Mouse (Mus musculus): ENCODE results near the gene Slc5a1.
A peak's percentile ranks its signal among the peaks of the same experiment; 100 is the strongest.

The Slc5a1 gene

DNA sequence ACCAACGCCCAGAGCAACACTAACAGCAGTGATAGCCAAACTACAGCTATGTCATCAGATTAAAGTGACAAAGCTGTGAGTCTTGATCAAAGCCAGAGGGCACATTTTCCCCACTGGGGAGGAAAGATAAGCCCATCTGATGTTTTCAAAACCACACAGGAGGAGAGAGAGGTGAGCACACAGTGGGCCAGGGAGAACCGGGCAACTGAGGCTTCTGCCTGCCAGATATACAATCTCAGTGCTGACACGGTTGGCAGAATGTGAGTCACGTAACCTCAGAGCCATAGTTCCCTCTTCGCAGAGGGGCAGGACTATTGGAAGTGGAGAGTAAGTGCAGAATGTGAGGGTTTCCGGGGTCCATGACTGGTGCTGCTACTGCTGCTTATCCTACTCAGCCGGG, 89.5 kb downstream of the Slc5a1 start:
- DNase-seq = no peak

DNA sequence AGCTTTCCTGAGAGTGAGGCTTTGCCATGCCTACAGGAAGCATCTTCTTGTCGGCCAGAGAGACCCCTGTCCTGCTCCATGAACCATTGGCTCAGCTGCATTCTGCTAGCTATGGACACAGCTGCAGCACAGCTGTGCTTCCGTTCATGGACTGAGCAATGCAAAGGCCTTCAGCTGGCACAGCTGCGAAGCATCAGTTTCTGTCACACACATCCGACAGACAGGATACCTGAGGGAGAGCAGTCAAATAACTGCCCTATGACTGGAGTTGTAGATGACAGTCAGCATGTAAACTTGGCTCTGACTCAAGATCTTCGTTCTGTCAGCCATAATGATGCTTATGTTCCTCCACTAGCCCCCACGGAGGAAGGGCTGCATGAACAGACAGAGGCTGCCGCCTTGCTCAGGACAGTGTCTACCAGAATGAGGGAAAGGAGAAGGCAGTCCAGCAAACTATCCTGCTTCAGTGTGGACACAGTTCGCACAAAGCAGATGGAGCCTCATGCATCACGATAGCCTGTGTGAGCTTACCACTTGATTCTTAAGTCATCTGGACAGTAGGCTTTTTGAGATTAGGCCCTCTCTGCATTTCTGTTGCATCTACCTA, 91.3 kb downstream of the Slc5a1 start:
- no peak for DNase-seq

DNA sequence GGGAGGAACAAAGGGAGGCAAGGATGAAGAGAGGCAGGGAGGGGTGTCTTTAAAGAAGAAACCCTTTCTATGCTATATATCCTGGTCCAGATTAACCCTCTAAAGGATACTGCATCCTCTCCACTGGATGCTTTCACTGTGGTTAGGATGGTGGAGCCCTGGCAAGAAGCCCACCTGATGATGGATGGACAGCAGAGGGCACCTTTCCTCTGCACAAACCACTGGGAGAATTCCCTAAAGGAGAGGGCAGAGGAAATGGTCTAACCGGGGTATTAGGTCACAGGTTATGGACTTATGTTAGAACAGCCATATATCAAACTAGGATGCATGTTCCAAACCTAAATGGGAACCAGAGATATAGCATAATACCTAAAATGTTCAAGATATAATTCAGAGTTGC, 96.1 kb downstream of the Slc5a1 start:
- peak in 1 of 2 experiments; percentile 29 for DNase-seq

DNA sequence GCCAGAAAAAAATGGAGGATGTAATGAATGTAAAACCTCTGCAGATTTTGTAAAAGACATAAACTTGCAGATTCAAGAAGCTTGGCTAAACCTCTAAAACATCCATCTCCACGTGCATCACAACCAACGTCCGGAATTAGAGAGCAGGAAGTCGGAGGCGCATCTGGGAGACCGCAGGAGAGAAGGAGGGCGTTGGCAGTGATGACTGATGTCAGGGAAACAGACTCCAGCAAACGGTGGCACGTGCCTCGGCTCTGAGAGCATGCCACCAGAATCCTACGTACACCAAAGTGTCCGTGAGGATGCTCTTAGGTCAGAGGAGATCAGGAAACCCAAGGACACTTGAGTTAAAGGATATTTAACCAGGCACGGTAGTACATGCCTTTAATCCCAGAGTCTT, 97.7 kb downstream of the Slc5a1 start:
- DNase-seq = no peak

DNA sequence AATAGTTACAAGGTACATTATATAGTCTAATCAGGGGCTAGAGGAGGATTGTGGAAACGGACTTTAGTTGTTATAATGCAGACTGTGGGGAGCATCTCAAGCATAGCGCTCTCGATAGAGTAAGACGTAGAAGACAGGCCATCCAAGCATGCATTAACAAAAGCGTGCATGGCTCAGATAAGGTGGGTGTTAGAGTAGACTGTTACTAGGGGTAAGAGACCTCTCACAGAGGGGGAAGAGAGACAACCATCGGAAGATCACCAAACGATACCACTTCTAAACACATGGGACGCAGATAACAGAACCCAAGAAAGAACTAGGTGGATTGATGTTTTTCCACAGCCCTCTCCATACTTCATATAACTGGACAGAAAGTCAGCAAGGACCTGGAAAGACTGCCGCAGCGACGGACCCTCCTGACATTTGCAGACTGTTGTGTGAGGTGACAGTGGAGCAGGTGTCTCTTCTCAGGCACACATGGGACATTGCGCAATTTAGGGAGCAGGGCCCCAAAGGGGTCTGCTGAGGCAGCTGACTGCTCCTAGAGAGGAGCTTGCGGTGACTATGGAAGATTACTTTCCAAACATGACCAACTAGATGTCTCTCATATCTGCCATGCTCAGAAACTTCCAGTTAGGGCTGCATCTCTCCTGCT, 98.6 kb downstream of the Slc5a1 start:
- DNase-seq = no peak

- no peak for DNase-seq
Measured at GRCm38 (mm10) chr5:33203171-33203565, 99.1 kb downstream of the Slc5a1 start.

DNA sequence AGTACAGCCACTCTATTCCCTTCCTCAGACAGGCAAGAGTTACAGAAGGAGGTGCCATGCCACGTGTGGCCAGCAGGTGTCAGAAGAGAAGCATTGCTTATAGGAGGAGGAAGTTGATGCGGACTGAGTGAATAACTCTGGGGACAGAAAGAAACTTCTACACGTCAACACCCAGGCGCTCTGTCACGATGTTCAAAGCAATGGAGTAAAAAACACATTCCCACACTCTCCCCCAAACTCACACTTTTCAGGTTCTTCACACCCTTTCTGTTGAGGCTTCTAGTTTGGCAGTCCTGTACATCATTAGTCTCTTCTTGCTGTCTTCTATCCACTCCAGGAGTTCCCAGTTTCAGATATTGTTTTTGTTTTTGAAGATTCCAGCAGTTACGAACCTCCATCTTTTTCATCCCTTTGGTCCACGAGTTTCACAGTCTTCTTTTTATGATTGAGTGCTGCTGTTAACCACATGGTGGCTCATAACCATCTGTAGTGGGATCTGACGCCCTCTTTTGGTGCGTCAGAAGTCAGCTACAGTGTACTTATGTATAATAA, 99.7 kb downstream of the Slc5a1 start:
- DNase-seq = peak; percentile 79 to 92

DNA sequence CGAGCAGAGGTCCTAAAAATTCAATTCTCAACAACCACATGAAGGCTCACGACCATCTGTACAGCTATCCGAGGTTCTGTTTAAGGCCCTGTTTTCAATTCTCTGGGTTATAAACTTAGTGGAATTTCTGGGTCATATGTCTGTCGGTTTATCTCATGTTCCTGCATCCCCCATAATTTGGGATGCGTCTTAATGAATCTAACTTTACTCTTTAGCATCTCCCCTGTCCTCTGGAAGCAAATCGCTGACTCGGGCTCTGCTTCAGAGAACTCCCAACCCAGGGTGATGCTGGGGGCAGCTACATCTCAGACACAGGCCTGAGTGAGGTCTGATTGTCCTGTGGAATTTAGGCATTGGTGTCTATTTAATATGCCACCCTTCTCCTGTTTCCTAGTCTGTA, 100.3 kb downstream of the Slc5a1 start:
- DNase-seq = no peak

DNA sequence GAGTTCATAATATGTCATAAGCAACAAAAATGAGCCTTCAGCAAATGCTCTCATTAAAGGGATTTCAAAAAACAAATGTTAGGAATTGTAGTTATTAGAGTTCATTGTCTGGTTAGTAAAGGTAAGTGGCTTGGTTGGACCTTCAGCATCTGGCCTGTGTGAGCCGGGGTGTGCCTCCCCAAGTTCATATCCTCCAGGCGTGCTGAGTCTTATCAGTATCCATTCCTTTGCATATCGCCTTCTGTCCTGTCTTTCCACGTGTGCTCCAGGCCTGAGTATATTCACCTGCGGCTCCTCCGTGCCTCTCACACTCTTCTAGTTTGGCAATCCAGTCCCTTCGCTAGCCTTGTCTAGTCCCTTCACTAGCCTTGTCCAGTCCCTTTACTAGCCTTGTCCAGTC, 102.3 kb downstream of the Slc5a1 start:
- DNase-seq = no peak

DNA sequence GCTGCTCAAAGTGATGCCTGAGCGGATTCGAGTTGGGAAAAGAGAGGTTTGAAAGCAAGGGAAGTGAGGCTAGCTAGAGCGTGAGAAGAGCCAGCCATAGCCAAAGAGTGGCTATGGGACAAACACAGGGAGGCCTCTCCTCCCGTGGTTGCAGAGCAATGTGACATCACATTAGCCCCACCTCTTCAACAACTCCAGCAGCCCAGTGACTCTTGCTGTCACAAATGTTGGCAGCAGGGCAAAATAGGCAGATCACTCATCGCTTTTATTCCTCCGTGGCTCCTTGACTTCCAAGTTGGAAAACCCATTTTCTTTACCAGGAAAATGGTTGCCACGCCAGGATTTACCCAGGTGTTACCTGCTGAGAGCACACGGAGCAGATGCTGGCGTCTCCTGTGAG, 103.1 kb downstream of the Slc5a1 start:
- no peak for DNase-seq

DNA sequence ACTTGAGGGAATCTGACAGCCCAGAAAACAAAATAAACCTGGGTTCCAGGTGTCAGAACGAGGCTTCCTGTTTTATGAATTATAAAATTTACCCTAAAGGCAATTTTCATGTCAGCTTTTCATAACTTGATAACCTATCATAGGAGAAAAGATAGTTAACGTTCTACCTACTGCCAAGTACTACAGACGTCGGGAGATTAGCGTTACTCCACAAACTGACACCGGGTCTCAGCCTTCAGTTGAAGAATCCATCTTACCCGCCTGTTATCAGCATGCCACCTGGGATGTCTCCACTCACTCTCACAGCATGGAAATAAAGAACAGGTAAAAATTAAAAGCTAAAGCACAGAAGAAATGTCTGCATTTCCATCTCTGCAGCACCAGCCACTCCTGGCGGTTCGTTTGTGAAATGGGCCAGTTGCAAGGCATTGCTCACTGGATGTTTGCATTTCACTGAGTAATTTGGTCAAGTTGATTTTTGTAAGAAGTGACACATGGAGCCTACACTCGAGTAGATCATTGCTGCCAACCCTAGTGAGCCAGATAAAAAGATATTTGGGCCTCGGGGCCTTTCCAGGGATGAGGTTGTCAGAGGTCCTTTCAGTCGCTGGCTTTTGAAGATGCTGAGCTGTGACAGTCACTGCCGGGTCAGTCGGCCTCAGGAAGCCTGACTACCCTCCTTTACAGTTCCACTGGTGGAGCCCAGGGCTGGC, 104.7 kb downstream of the Slc5a1 start:
- DNase-seq = no peak

GRCm38 (mm10) chr5:33210515-33210914, 106.5 kb downstream of the Slc5a1 start:
- DNase-seq = no peak

DNA sequence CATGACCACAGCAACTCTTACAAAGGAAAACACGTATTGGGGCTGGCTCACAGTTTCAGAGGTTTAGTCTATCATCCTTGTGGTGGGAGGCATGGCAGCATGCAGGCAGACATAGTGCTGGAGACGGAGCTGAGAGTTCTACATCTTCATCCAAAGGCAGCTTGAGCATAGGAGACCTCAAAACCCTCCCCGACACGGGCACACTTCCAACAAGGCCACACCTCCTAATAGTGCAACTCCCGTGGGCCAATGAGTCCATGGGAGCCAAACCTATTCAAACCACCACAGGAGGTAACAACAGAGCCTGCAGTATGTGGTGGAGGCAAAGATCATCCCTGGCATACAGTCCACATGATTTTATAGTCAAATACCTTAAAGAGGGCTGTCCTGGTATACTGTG, 107.2 kb downstream of the Slc5a1 start:
- no peak for DNase-seq

Measured in kidney, postnatal 36 days (tissue).